Mouse (Mus musculus) small intestine, adult 10 weeks (tissue): Measurements from ENCODE around the gene Cops7b. TPM values are rescaled to one million over a fixed set of nuclear protein-coding genes. Genes with fewer than 3 reads are reported as not detected.

ENCODE experiments used
- polyA plus RNA-seq: library from polyadenylated mRNA; stranded (reverse); fragments of 350-450 nt; fragmentation: Illumina TruSeq; extraction: RNeasy Lipid Tissue Mini Kit (QIAGEN cat#74804); gene quantifications from one replicate; pipeline ENCODE4 v1.2.3, GENCODE M21; 2014; ENCODE audit warnings: low replicate concordance

The Cops7b gene
- polyA plus RNA-seq = 3.1 TPM

DNA sequence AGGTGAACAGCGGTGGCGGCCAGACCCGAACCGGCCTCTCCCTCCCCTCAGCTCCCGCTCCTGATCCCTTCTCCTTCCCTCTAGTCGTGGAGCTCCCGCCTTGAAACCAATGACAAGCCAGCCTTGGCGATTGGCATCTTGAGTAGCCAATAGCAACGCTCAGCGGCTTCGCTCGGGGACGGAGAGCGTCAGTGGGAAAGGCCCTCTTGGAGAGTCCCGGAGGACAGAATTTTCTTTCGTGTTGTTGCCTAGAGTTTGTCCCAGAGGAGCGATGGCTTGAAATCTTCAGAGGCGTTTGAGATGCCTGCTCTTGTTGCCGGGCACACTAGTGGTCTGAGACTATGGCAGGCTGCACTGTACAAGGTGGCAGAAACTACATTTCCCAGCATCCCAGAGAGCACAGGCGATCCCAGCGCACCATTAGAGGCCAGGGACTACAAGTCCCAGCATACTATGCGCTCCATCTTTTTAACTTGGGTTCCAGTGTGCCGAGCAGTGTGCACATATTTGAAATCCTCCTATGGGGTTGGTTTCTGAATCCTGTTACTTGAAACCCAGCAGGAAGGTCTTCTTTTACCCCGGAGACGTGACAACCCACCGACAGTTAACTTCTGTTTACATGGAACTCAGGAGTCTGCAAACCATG lies at the start of gene Cops7b, which contains the start of gene Pde6d:
Gene Cops7b, plus strand, starts transcription at position 454 of the 646 bp plus-strand sequence.
Gene Pde6d, minus strand, starts transcription at position 179 of the 646 bp plus-strand sequence.

Other genes starting within 250 kb of the Cops7b start
- gene Ncl, start 223.5 kb upstream of the Cops7b start, polyA plus RNA-seq = 244 TPM
- not detected for gene Nmur1, start 156.7 kb upstream of the Cops7b start, polyA plus RNA-seq
- not detected for gene Tex44, start 156.6 kb upstream of the Cops7b start, polyA plus RNA-seq
- gene Ptma, start 56.2 kb upstream of the Cops7b start, polyA plus RNA-seq = 2,038 TPM
- 10.3 TPM for gene Pde6d, start 275 bp upstream of the Cops7b start, polyA plus RNA-seq
- gene Nppc, start 87.7 kb downstream of the Cops7b start, polyA plus RNA-seq = not detected
- gene Dis3l2, start 120.9 kb downstream of the Cops7b start, polyA plus RNA-seq = 6.8 TPM